Mouse (Mus musculus): ENCODE data around the gene Slc6a6.

DNA sequence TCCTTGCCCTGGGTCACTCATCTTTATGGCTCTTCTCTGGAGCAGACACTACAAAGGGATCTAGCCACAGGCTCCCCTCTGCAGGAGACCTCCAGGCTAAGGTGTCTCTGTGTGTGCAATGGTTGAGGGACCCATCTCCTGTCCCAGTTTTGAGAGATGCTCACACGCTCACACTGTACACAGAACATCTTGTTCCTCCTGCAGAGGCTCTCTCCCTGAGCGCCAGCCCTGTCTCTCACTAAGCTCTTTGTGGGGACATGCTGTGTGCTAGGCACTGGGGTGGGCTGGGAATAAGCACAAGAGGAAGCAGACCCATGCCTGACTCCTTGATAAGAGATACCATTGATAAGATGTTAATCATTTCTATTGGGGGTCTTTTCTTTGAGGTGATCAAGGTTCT is 34.2 kb downstream of the Slc6a6 start:
- TF ChIP-seq CTCF (IDR thresholded peaks at IDR 0.05; ENCODE audit: low read depth) (no peak), EP300 (IDR thresholded peaks at IDR 0.05; ENCODE audit: low read depth) (no peak)
